Mouse (Mus musculus): ENCODE measurements at regions not wholly inside any gene's neighbourhood (a gene's known extent, or its start where the extent isn't known, plus 50 kb on each side); places are given as distances from the start of the nearest gene placed in this dataset.

GRCm38 (mm10) chrX:11181855-11182254 is 117.2 kb upstream of the H2al1a start:
- TF ChIP-seq POLR2A (IDR thresholded peaks at IDR 0.05; ENCODE audit: insufficient read depth, low read length) = no peak
- no peak for TF ChIP-seq CTCF (IDR thresholded peaks at IDR 0.05; ENCODE audit: low read depth, low read length)
